Mouse (Mus musculus): ENCODE measurements around the gene Myh10. TPM values are rescaled to one million over a fixed set of nuclear protein-coding genes. Genes with fewer than 3 reads are reported as not detected.
A peak's percentile ranks its signal among the peaks of the same experiment; 100 is the strongest.
"Not testable (repeated sequence)": the region's sequence is repeated elsewhere in the genome, so short reads cannot be mapped to it uniquely, and the experiment has no call there.

The Myh10 gene
- total RNA-seq, 4 experiments from 2014 or later = 21.6 to 24.0 (median 22.9) TPM

DNA sequence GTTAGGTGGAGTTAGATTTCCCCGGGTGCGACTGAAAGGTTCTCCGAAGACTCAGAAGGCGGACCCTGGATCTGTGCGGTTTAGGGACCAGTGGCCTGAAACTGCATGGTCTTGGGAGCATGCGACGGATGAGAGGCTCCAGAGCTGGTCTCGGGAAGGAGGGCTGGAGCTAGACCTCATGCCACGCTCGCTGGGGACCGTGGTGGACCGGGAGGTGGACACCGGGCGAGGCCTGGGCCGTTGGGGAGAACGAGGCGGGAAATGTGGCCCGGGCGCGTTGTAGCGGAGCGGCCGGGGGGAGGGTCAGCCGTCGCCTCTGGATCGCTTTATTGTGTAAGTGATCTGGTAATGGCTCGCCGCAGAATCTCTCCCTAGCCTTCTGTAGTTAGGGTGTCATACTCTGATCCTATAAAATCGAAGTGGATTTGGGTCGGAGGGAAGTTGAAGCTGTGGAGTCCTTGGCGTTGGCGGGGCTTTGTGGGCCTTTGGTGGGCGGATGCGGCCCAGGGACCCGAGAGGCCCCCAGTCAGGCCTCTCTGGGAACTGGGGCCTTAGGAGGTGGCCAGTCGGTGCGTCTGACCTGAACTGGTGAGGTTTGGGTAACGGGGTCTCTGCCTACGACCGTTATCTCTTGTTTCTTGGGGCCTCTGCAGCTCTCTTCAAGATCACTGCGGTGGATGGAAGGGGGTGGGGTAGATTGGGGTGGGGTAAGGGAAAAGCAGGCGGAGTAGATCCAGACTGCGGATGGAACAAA is 1.5 kb downstream of the Myh10 start:
- DNase-seq (ENCODE audit: low spot score) = no peak

DNA sequence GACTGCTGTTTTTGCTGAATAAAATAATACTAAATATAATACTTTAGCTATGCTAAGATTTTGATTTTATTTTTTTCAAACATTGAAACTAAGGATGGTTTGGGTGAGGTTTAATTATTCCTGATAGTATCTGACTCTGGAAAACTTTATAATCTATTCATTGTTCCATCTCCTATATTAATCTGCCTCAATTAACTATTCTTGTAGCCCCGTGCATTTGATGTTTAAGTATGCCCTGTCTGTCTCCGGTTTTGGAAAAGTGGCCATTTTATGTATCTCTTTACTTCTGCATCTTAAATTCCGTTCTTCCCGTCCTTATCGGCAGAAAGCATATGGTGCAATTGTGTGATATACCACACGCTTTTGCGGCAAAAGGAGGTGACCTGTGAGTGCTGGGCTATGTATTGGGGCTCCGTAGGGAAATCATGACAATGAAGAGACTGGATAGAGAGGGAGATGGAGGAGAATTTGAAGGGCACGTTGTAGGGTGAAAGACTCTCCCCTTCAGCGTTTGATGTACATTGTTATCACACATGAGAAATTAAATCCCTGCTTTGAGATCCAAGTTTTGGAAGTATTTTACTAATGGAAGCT is 2.2 kb downstream of the Myh10 start:
- no peak for DNase-seq (ENCODE audit: low spot score)

DNA sequence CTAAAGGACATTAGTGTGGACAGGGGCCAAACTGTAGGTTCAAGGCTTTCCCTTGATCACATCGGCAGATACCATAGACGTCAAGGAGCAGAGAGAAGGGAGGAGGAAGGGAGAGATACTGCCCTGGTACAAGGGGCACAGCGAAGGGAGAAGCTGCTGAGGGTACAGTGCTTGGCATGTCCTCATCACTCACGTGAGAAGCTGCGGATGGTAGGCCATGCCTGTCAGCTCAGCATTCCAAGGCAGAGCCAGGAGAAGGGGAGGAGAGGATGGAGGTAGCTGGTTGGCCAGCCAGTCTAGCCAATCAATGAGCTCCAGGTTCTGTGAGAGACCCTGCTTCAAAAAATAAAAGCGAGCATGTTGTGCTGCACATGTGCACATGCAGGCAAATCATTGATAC is 11.0 kb downstream of the Myh10 start:
- no peak for DNase-seq (ENCODE audit: low spot score)

DNA sequence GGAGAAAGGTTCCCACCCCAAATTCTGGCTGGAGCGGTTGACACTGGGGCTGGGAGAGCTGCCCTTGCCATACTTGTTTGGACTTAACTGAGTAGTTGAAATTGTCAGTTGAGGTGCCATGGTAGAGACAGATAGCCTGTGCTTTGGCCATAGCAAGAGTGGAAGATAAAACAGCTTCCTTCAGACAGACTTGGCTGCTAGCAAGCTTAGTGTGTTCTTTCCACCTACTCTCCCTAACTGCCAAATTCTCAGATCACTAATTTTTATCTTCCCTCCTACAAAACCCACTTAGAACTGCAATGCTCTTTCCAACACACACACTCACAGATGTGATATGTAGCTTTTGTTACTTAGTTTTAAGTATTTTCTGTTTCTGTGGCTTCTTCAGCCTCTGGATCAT is 12.0 kb downstream of the Myh10 start:
- DNase-seq (ENCODE audit: low spot score) = no peak

DNA sequence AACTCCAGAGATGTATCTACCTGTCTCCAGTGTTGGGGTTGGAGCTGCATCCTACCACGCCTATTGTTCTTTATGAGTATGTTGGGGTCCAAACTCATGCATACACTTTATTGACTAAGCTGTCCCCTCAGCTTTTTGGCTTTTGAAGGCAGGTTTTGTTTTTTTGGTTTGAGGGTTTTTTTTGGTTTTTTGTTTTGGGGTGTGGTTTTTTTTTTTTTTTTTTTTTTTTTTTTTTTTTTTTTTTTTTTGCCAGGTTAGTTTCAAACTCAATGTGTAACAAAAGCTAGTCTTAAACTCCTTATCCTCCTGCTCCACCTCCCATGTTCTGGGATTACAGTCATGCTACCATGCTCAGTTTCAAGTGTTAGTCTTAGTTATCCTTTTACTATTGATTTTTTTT is 12.9 kb downstream of the Myh10 start:
- DNase-seq (ENCODE audit: low spot score) = no peak

DNA sequence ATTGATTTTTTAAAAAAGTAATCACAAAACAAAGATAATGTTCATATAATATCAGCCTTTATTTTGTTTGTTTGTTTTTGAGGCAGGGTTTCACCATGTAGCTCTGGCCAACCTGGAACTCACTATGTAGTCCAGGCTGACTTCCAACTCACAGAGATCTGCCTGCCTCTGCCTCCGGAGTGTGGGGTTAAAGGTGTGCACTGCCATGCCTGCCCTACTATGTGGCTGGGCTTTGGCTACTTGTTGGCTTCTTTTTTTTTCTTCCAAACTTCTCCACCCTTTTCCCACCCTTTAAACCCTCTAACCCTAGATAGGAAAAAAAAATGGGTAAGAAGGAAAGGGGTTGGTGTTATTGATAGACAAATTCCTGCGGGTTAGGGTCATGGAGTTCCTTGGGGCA is 13.5 kb downstream of the Myh10 start:
- DNase-seq (ENCODE audit: low spot score) = no peak

DNA sequence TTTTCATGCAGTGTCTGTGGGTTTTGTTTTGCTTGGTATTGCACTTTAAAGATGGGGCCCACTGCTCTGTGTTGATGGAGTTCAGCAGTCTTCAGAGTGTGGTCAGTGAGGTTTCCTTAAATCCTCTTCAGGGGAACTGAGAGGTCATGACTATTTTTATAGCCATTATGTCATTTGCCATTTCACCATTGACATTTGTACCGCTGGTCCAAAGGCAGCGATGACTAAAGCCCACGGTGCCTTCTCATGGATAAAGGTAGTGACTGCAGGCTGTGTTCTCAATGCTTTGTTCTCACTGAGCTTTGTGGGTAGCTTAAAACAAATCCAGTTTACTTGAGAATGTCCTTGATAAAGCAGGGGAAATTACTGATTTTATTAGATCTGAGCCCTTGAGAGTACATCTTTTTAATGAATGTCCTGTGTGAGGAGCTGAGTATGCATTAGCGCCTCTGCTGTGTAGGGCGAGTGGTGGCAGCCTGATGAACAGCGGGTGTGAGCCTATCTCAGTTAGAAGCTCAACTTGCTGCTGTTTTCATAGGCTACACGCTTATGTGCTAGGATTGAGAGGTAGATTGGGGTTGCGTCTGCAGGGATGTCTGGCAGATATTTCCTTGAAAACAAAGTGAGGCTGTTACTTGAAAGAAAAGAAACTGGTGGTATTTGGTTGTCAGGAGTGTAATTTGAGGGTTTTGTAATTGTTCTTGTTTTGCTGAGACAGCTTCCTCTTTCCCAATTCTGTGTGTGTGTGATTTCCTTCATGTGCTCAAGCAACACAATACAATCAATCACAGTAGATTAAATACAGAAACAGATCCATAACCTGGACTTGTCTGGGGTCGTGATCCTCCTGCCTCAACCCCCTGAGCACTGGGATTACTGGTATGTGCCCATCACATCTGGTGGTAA is 15.4 kb downstream of the Myh10 start:
- DNase-seq (ENCODE audit: low spot score) = peak; percentile 46

DNA sequence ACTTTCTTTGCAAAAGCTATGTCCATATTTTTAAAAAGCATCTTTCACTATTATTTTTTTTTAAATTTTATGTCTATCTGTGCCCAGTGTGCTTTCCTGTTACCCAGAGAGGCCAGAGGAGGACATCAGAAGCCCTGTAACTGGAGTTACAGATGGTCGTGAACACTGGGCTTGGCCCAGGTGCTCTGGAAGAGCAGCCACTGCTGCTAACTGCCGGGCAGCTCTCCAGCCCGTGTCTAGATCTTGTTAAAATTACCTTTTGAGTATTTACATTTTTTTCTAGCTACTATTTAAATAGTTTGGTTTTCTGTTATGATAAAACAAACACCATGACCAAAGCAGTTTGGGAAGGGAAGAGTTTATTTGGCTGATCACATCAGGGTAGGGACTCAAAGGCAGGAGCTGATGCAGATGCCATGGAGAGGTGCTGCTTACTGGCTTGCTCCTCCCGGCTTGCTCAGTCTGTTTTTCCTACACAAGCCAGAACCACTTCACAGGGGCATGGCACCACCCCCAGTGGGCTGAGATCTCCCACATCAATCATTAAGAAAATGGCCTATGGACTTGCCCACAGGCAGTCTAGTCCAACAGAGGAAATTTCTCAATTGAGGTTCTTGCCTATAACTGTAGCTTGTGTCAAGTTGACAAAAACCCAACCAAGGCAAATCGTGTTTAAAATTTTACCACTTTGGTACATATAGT is 16.7 kb downstream of the Myh10 start:
- DNase-seq (ENCODE audit: low spot score) = no peak

DNA sequence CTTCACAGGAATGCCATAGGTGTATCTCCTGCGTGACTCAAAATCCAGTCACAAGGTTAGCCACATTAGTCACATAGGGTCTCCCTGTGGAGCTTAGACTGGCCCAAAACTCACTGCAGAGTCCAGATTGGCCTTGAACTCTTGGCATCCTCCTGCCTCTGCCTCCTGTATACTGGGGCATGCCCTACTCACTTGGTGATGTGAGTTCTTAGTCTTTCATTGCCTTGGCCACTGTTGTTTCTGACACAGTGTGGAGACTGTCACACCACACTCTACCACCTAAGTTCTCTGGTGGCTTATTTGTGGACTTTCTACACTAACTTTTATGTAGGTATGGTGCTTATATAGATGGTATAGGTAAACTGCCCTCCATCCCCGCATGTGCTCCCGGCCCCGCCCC is 24.8 kb downstream of the Myh10 start:
- DNase-seq (ENCODE audit: low spot score) = no peak

DNA sequence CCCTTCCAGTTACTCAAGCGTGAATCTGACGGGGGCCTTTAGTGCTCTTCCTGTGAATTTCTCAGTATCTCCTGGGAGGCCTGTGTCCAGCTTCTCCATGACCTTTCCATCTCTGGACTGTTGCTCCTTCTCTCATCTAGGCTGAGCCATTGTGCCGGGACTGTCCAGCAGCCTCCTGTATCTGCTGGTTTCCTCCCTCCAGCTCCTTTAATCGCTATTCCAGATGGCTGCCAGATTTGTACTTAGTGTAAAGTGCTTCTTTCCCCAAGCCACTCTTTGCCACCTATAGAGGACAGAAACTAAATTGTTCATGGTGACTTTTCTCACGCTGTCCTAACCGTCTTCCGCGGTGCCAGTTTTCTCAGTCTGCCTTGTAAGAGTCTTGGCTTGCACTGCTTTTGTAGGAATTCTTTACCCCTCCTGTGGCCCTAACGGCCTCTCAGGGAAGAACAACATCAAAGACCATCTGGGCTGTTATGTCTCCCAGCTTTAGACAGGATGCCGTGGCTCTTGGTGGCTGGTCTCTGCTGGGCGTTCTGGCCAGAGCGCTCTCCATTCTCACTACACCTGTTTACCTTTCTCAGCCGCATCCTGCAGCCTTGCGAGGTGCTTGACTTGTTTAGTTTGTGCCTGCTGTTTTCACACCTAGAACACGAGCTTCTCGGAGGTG is 25.9 kb downstream of the Myh10 start:
- peak; percentile 24 for DNase-seq (ENCODE audit: low spot score)

DNA sequence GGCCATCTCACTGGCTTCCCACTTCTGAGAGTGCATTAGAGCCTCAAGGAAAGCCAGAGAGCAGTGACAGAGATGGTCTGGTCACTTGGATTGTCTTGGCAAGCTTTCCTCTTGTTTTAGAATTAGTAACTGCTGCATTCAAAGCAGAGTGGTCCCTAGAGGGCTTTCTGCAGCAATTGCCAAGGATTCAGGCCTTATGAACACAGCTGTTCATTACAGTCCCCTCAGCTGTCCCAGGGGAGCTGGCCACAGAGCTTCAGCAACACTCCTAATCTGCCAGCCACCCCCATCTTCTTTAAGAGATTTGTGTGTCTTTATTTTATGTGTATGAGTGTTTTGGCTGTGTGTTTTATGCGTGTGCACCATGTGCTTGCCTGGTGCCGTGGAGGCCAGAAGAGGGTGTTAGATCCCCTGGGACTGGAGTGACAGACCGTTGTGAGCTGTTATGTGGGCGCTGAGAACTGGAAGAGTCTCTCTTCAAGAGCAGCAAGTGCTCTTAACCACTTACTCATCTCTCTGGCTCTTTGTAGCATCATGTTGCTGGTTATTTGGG is 27.8 kb downstream of the Myh10 start:
- DNase-seq (ENCODE audit: low spot score) = peak; percentile 76

DNA sequence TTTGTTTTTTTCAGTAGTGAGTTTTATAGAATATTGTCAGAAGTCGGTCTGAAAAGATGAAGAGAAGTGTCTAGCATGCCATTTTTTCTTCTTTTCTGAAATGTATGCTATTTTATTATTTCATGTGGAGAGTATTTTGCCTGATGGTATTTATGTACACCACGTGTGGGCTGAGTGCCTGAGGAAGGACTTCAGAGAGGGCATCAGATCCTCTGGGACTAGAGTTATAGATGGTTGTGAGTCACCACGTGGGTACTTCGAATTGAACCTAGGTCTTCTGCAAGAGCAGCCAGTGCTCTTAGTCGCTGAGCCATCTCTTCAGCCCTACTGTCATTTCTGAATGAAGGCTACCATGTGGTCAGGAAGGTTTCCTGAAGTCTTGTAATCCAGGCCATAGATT is 28.4 kb downstream of the Myh10 start:
- DNase-seq (ENCODE audit: low spot score) = no peak

DNA sequence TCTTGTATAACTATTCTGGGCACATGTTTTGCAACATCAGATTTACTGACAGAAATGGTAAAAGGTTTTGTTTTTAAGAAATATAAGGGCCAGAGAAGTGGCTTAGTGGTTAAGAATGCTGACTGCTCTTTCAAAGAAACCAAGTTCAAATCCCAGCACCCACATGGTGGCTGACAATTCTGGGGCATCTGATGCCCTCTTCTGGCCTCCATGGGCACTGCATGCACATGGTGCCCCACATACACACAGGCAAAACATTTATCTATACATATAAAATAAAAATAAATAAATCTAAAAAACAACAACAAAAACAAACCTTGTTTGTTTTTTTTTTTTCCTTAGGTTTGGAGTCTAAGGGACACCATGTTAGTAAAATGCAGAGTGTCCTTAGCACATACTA is 32.8 kb downstream of the Myh10 start:
- no peak for DNase-seq (ENCODE audit: low spot score)

DNA sequence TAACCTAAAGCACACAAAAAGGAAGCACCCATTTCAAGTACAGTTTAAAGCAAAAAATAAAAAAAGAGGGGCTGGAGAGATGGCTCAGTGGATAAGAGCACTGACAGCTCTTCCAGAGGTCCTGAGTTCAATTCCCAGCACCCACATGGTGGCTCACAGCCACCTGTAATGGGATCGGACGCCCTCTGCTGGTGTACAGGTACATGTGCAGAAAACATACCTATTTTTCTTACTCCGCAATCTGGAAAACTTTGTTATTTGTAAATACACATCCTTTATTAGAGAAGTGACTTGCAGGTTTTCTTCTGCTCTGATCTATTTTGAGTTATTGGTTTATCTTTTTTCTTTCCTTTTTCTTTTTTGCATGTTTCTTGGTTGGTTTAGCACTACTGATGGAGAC is 37.3 kb downstream of the Myh10 start:
- no peak for DNase-seq (ENCODE audit: low spot score)

DNA sequence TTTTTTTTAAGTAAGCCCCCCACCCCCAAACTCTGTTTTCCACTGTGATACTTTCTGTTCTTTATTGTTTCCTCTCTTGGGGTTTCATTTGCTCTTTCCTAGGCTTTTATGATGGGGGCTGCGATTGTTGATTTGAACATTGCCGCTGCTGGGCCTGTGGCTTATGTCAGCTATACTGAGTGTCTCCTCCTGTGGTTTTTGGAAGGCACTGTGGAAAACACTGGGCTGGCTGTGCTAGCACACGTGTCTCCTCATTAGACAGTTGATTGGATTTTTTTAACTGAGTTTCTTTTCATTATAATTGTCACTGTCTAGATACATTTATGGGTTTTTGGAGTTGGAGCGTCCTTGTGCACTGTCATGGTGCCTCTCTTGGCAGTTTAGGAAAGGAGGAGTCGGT is 39.4 kb downstream of the Myh10 start:
- no peak for DNase-seq (ENCODE audit: low spot score)

DNA sequence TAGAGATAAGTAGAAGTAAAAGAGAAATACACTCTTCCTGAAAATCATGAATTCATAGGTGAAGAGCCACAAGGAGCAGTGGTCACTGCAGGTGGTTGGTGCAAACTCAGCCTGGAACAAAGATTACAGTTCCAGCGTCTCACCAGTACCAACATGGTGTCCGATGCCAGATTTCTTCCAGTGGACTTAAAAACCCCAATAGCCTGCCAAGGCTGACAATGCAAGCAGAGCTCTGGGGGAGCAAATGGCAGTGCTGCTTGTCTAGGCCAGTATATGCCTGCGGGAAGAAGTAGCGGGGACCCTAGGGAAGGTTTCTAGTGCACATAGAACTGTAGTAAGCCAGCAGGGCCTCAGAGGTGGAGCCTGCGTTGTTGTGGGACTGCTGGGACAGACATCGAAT is 40.7 kb downstream of the Myh10 start:
- no peak for DNase-seq (ENCODE audit: low spot score)

DNA sequence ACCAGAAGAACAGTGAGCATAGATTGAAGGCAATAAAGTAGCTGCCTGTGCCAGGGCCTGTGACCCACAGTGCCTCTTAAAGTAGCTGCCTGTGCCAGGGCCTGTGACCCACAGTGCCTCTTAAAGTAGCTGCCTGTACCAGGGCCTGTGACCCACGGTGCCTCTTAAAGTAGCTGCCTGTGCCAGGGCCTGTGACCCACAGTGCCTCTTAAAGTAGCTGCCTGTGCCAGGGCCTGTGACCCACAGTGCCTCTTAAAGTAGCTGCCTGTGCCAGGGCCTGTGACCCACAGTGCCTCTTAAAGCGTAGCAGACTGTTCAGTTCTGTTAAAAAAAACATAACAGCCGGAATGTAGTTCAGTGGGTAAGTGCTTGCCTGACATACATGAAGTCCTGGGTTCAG is 42.0 kb downstream of the Myh10 start:
- not testable (repeated sequence) for DNase-seq (ENCODE audit: low spot score)

DNA sequence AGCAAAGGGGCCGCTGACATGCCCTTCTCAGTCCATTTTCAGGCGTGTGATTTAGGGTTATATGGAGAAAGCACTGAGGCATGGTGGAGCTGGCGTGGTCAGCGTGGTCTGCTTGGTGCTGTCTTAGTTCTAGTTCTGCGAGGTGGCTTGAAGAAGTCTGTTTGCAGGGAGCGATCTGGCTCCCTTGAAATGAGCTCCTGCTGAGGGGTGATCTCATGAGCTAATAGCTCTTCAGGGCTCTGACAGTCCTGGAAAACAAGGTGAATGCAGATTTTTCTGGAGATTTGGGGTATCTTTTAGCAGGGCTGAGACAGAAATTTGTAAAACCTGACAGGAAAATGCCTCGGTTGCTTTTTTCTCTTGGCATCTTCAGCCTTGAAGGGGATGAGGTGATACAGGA is 48.1 kb downstream of the Myh10 start:
- DNase-seq (ENCODE audit: low spot score) = no peak

DNA sequence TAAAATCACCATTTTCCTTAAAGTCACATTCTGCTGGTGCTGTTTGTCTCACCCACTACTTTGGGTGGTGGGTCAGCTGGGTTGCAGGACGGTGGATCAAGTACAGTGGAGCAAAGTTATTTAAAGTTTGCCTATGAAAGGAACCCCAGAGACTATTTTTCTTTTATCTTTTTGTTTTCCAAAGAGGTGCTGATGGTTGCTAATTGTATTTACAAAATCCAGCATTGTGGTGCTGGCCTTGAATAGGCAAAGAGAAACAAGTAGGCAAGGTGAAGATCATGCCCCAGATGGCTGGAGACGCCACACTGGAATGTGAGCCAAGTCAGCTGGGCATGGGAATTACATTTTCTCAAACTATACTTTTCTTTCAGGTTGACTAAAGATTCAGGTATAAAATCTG is 51.3 kb downstream of the Myh10 start:
- DNase-seq (ENCODE audit: low spot score) = no peak

DNA sequence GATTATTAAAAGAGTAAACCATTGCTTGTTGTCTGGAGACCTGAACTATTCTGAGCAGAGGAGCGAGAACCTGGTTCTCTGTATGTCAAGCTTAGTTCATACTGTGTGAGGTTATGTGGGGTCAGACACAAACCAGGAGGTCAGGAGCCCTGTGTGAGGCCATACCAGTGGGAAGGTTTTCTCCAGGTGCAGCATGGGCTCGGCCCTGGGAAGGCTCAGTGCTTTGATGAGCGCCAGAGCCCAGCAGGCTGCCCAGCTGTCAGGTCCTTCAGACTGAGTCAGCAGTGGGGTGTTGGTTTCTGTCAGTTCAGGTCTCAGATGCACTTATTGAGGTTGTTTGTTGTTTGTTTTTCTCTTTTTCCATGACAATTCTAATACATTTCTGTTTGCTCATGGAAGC is 52.8 kb downstream of the Myh10 start:
- no peak for DNase-seq (ENCODE audit: low spot score)

Data from heart, adult 8-10 months (tissue).